Mouse (Mus musculus) E14TG2a.4 (cell line): Measurements from ENCODE around the gene Nrbp1.

Experiments
- CTCF ChIP-seq: conservative IDR thresholded peaks from 2 replicates; pipeline ENCODE4 v1.5.1; 2014; ENCODE audit warnings: low read length
- POU5F1 ChIP-seq: IDR thresholded peaks from 2 replicates; pipeline ENCODE4 v1.6.1; 2014; ENCODE audit warnings: low read length, borderline replicate concordance

GRCm38 (mm10) chr5:31252795-31253545 is 12.3 kb downstream of the Nrbp1 start:
- TF ChIP-seq CTCF (peak; percentile 9; the same call in 1 of the 2 replicates), POU5F1 (no peak)
